Mouse (Mus musculus) limb, embryonic 11.5 days (tissue): ENCODE data around the gene Ost4. TPM values are rescaled to one million over a fixed set of nuclear protein-coding genes. Genes with fewer than 3 reads are reported as not detected.

Source experiments
- ATAC-seq: fragments of 200-750 bp; cut with Nextera tagmentation; 2 replicates; pipeline ENCODE4 v1.8.0; 2017; ENCODE audit warnings: low read depth; ENCODE audit not compliant: insufficient number of reproducible peaks, low FRiP score, low TSS enrichment
- DNase-seq: peaks from one replicate; pipeline ENCODE4 v3.0.0-alpha.2; 2015; ENCODE audit warnings: low spot score
- H3K27ac ChIP-seq: fragments of 300-500 bp; sonication (generic); replicated peaks from 2 replicates; pipeline ENCODE4 v1.5.1; 2014; ENCODE audit warnings: low read depth, mild to moderate bottlenecking, low read length
- H3K27me3 ChIP-seq: fragments of 300-500 bp; sonication (generic); 2 replicates; pipeline ENCODE4 v1.6.1; 2014; ENCODE audit warnings: mild to moderate bottlenecking, low read length, mixed read lengths; ENCODE audit not compliant: control insufficient read depth, insufficient read depth
- H3K36me3 ChIP-seq: fragments of 300-500 bp; sonication (generic); 2 replicates; pipeline ENCODE4 v1.6.1; 2014; ENCODE audit warnings: mild to moderate bottlenecking, low read length, moderate library complexity, mixed read lengths; ENCODE audit not compliant: control insufficient read depth, insufficient read depth
- H3K4me1 ChIP-seq: fragments of 300-500 bp; sonication (generic); 2 replicates; pipeline ENCODE4 v1.6.1; 2014; ENCODE audit warnings: low read length, mixed read lengths; ENCODE audit not compliant: control insufficient read depth, insufficient read depth
- H3K4me2 ChIP-seq: fragments of 300-500 bp; sonication (generic); 2 replicates; pipeline ENCODE4 v1.6.1; 2014; ENCODE audit warnings: low read depth, mild to moderate bottlenecking, moderate library complexity; ENCODE audit not compliant: severe bottlenecking
- H3K4me3 ChIP-seq: fragments of 300-500 bp; sonication (generic); 2 replicates; pipeline ENCODE4 v1.5.1; 2014; ENCODE audit warnings: low read depth, low read length
- H3K9ac ChIP-seq: fragments of 300-500 bp; sonication (generic); 2 replicates; pipeline ENCODE4 v1.6.1; 2014; ENCODE audit warnings: mild to moderate bottlenecking, low read length
- H3K9me3 ChIP-seq: fragments of 300-500 bp; sonication (generic); 2 replicates; pipeline ENCODE4 v1.6.1; 2016; ENCODE audit warnings: low read length; ENCODE audit not compliant: control insufficient read depth
- WGBS: fragments of 180-500 bp; shearing (Covaris S2); extraction: QIAGEN DNeasy Blood & Tissue Kit; methylation state at CpG from one replicate; pipeline ENCODE4 v1.1.7; 2014; 5-methylcytosine and 5-hydroxymethylcytosine counted together
- polyA plus RNA-seq: library from polyadenylated mRNA; unstranded; fragments of >200 nt; fragmentation: Nextera tagmentation; extraction: Ambion mirVana; gene quantifications from 2 replicates; pipeline ENCODE4 v1.2.1, GENCODE M21; 2014

Ost4 gene
- polyA plus RNA-seq, 1 experiment from 2014 or later: 395 TPM

DNA sequence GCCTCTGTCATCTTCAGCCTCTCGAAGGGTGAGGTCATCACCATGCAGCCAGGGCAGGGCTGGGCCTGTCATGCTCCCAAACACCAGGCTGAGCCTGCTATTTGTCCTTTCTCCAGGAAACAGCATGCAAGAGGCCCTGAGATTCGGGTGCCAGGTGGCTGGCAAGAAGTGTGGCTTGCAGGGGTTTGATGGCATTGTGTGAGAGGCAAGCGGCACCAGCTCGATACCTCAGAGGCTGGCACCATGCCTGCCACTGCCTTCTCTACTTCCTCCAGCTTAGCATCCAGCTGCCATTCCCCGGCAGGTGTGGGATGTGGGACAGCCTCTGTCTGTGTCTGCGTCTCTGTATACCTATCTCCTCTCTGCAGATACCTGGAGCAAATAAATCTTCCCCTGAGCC, 23.3 kb upstream of the Ost4 start:
- Histone ChIP-seq H3K9me3 (no peaks in the 10 kb centered on the region), H3K27me3 (no peaks in the 10 kb centered on the region), H3K4me1 (no peaks in the 10 kb centered on the region), H3K9ac (no peak overlapping the region), H3K4me2 (no peak overlapping the region), H3K4me3 (no peak overlapping the region), H3K36me3 (no peaks in the 10 kb centered on the region), H3K27ac (no peak overlapping the region)
- no peak for DNase-seq
- 84% methylated on average over 6 of the region's 6 CpGs for WGBS
- no peak for ATAC-seq

- DNase-seq: peak; percentile 76
- no peaks in the 10 kb centered on the region for H3K36me3 ChIP-seq
- H3K27me3 ChIP-seq: no peaks in the 10 kb centered on the region
- H3K4me3 ChIP-seq: no peak overlapping the region
- H3K27ac ChIP-seq: no peak overlapping the region
- no peaks in the 10 kb centered on the region for H3K9me3 ChIP-seq
- ATAC-seq: peak; percentile 48; the same call in 1 of the 2 replicates
- H3K9ac ChIP-seq: no peak overlapping the region
- H3K4me2 ChIP-seq: no peak overlapping the region
- no peaks in the 10 kb centered on the region for H3K4me1 ChIP-seq
- 48% methylated on average over 4 of the region's 4 CpGs for WGBS
Observed at GRCm38 (mm10) chr5:30930121-30930520, 22.5 kb upstream of the Ost4 start.

GRCm38 (mm10) chr5:30927945-30928529, 20.4 kb upstream of the Ost4 start:
- Histone ChIP-seq H3K27ac (no peak overlapping the region), H3K4me3 (no peak overlapping the region), H3K27me3 (no peaks in the 10 kb centered on the region), H3K36me3 (no peaks in the 10 kb centered on the region), H3K4me2 (no peak overlapping the region), H3K9me3 (no peaks in the 10 kb centered on the region), H3K4me1 (no peaks in the 10 kb centered on the region), H3K9ac (no peak overlapping the region)
- WGBS: 44% methylated on average over 7 of the region's 7 CpGs
- ATAC-seq: no peak
- no peak for DNase-seq

GRCm38 (mm10) chr5:30926073-30926472, 18.5 kb upstream of the Ost4 start:
- Histone ChIP-seq H3K9ac (no peak overlapping the region), H3K4me1 (peaks cover 8% of the 10 kb centered on the region), H3K27me3 (no peaks in the 10 kb centered on the region), H3K4me2 (no peak overlapping the region), H3K9me3 (no peaks in the 10 kb centered on the region), H3K36me3 (no peaks in the 10 kb centered on the region), H3K4me3 (no peak overlapping the region), H3K27ac (no peak overlapping the region)
- WGBS: 89% methylated on average over 2 of the region's 2 CpGs
- ATAC-seq (no peak), DNase-seq (no peak)

- WGBS: 94% methylated on average over 5 of the region's 5 CpGs
- no peak for ATAC-seq
- no peak overlapping the region for H3K4me3 ChIP-seq
- H3K27me3 ChIP-seq: no peaks in the 10 kb centered on the region
- H3K36me3 ChIP-seq: peaks cover 3% of the 10 kb centered on the region; the same call in 1 of the 2 replicates
- no peak overlapping the region for H3K9ac ChIP-seq
- no peak for DNase-seq
- no peak overlapping the region for H3K27ac ChIP-seq
- H3K4me1 ChIP-seq: peaks cover 8% of the 10 kb centered on the region
- no peaks in the 10 kb centered on the region for H3K9me3 ChIP-seq
- H3K4me2 ChIP-seq: no peak overlapping the region
Observed at GRCm38 (mm10) chr5:30925217-30925616, 17.6 kb upstream of the Ost4 start.

DNA sequence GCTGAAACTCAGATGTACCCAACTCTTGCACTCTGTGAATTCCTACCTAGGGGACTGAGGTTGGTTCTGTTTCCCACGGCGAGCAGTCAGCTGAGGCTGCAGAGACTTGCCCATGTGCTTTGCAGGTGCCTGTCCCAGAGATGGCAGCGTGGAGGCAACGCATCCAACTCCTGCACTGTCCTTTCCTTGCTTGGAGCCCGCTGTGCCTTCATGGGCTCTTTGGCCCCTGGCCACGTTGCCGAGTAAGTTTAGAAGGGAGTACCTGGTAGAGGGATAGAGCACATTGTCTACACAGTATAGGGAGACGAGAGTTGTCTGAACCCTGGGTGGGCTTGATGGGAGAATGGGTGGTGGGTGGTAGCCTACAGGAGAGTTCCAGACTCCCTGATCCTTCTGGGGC, 17.0 kb upstream of the Ost4 start:
- H3K36me3 ChIP-seq: peaks cover 3% of the 10 kb centered on the region; the same call in 1 of the 2 replicates
- no peak overlapping the region for H3K4me2 ChIP-seq
- no peak overlapping the region for H3K27ac ChIP-seq
- DNase-seq: no peak
- no peaks in the 10 kb centered on the region for H3K27me3 ChIP-seq
- H3K4me3 ChIP-seq: no peak overlapping the region
- WGBS: 78% methylated on average over 8 of the region's 8 CpGs
- no peak overlapping the region for H3K9ac ChIP-seq
- no peaks in the 10 kb centered on the region for H3K9me3 ChIP-seq
- no peak for ATAC-seq
- H3K4me1 ChIP-seq: peaks cover 8% of the 10 kb centered on the region

- H3K9ac ChIP-seq: no peak overlapping the region
- H3K4me3 ChIP-seq: no peak overlapping the region
- peaks cover 10% of the 10 kb centered on the region; the same call in 1 of the 2 replicates for H3K36me3 ChIP-seq
- DNase-seq (no peak), ATAC-seq (no peak)
- H3K9me3 ChIP-seq: no peaks in the 10 kb centered on the region
- H3K4me2 ChIP-seq: no peak overlapping the region
- H3K27me3 ChIP-seq: no peaks in the 10 kb centered on the region
- H3K4me1 ChIP-seq: peaks cover 8% of the 10 kb centered on the region
- WGBS: 89% methylated on average over 6 of the region's 6 CpGs
- no peak overlapping the region for H3K27ac ChIP-seq
Observed at GRCm38 (mm10) chr5:30923119-30923518, 15.5 kb upstream of the Ost4 start.

- peaks cover 8% of the 10 kb centered on the region for H3K4me1 ChIP-seq
- DNase-seq (no peak), ATAC-seq (no peak)
- peaks cover 14% of the 10 kb centered on the region; the same call in 1 of the 2 replicates for H3K36me3 ChIP-seq
- no peak overlapping the region for H3K27ac ChIP-seq
- no peaks in the 10 kb centered on the region for H3K27me3 ChIP-seq
- no peak overlapping the region for H3K9ac ChIP-seq
- H3K4me3 ChIP-seq: no peak overlapping the region
- H3K4me2 ChIP-seq: no peak overlapping the region
- 77% methylated on average over 10 of the region's 10 CpGs for WGBS
- no peaks in the 10 kb centered on the region for H3K9me3 ChIP-seq
Observed at GRCm38 (mm10) chr5:30922581-30923041, 15.0 kb upstream of the Ost4 start.
